In genomic region chr11:119785661-119786384, GRCm38 (mm10) we compare ENCODE assay signal across 20 mouse cellular contexts.
DNase-seq lines count a peak whose midpoint lies in the region; ATAC-seq and TF ChIP-seq lines count a peak whose summit lies in the region.
"Had no signal": no experiment of that assay in that cellular context is flagged by ENCODE, and none has a peak within 500 bp of the region (broad histone marks: within the 10 kb centered on the region; RNA-seq: fewer than 3 reads in every experiment).

No protein-coding gene starts in this region.

- no peak overlapping the region for H3K4me3 ChIP-seq in heart, embryonic 15.5 days
- H3K4me3 ChIP-seq in limb, embryonic 15.5 days: no peak overlapping the region
- H3K4me3 ChIP-seq in limb, embryonic 10.5 days: no peak overlapping the region
- H3K4me3 ChIP-seq in stomach, embryonic 16.5 days (replicated peaks; ENCODE audit: low read length): no peak overlapping the region
- H3K4me3 ChIP-seq in stomach, postnatal 0 days (ENCODE audit: low read depth, low read length): no peak overlapping the region
- H3K4me3 ChIP-seq in thymus, adult 2 months (ENCODE audit: control insufficient read depth, insufficient read depth, low read length): no peak overlapping the region
- H3K4me3 ChIP-seq: liver, embryonic 13.5 days; stomach, embryonic 15.5 days had no signal

- no peak for ATAC-seq in heart, embryonic 15.5 days (replicated peaks; ENCODE audit: insufficient number of reproducible peaks, insufficient read depth, low FRiP score, low read depth)
- no peak for ATAC-seq in limb, embryonic 15.5 days (ENCODE audit: insufficient number of reproducible peaks, low FRiP score, low TSS enrichment, low read depth)
- ATAC-seq in stomach, embryonic 16.5 days (ENCODE audit: insufficient read depth, low FRiP score): no peak
- ATAC-seq in stomach, postnatal 0 days (ENCODE audit: low FRiP score, low TSS enrichment): no peak
- ATAC-seq: forebrain, embryonic 16.5 days; inflammation-experienced regulatory T-cells, adult 6 months had no signal

- DNase-seq in heart, postnatal 4 days: no peak
- no peak for DNase-seq in limb, embryonic 10.5 days (ENCODE audit: low spot score)
- DNase-seq in stomach, postnatal 0 days (ENCODE audit: low spot score): no peak
- DNase-seq in spleen, postnatal 14 days (ENCODE audit: low spot score in 2 of 2): no peak
- no peak for DNase-seq in thymus, adult 2 months
- DNase-seq: cerebellum, adult 11 months; cerebellum, postnatal 14 days; kidney, adult 2 months; kidney, postnatal 10 days; liver, embryonic 13.5 days; right cerebral cortex, postnatal 14 days; spleen, adult 18-20 months had no signal

- H3K9me3 ChIP-seq in heart, embryonic 15.5 days (replicated peaks): no peaks in the 10 kb centered on the region
- no peaks in the 10 kb centered on the region for H3K9me3 ChIP-seq in limb, embryonic 15.5 days
- H3K9me3 ChIP-seq in limb, embryonic 10.5 days (replicated peaks): no peaks in the 10 kb centered on the region
- no peaks in the 10 kb centered on the region for H3K9me3 ChIP-seq in stomach, embryonic 16.5 days (replicated peaks; ENCODE audit: control insufficient read depth, low read length)
- H3K9me3 ChIP-seq in stomach, postnatal 0 days (ENCODE audit: control insufficient read depth, low read length): no peaks in the 10 kb centered on the region
- H3K9me3 ChIP-seq: liver, embryonic 13.5 days; stomach, embryonic 15.5 days had no signal

- H3K4me2 ChIP-seq in heart, embryonic 15.5 days: no peak overlapping the region
- no peak overlapping the region for H3K4me2 ChIP-seq in limb, embryonic 15.5 days
- H3K4me2 ChIP-seq in stomach, embryonic 16.5 days (ENCODE audit: low read depth, low read length): no peak overlapping the region
- H3K4me2 ChIP-seq in stomach, postnatal 0 days (replicated peaks; ENCODE audit: low read depth): no peak overlapping the region
- H3K4me2 ChIP-seq: heart, embryonic 11.5 days; liver, embryonic 13.5 days; stomach, embryonic 15.5 days had no signal

- H3K36me3 ChIP-seq in heart, embryonic 15.5 days: no peaks in the 10 kb centered on the region
- H3K36me3 ChIP-seq in limb, embryonic 15.5 days: peaks cover 24% of the 10 kb centered on the region
- H3K36me3 ChIP-seq in limb, embryonic 10.5 days: peaks cover 39% of the 10 kb centered on the region
- H3K36me3 ChIP-seq in stomach, embryonic 16.5 days (ENCODE audit: control insufficient read depth, insufficient read depth, low read length): no peaks in the 10 kb centered on the region
- H3K36me3 ChIP-seq in stomach, postnatal 0 days (ENCODE audit: control insufficient read depth, insufficient read depth, low read length): peaks cover 2% of the 10 kb centered on the region; the same call in 1 of the 2 replicates
- no peaks in the 10 kb centered on the region for H3K36me3 ChIP-seq in thymus, adult 2 months (ENCODE audit: control insufficient read depth, insufficient read depth, low read length)
- H3K36me3 ChIP-seq: stomach, embryonic 15.5 days had no signal

- H3K27ac ChIP-seq in heart, embryonic 15.5 days: peak overlapping the region; percentile 63; the same call in 1 of the 2 replicates
- H3K27ac ChIP-seq in limb, embryonic 15.5 days: 0 out of 2 replicates have a peak overlapping the region, but pooled peaks have one; percentile 18
- H3K27ac ChIP-seq in limb, embryonic 10.5 days: no peak overlapping the region
- peak overlapping the region; percentile 9 for H3K27ac ChIP-seq in stomach, embryonic 16.5 days (ENCODE audit: low read length)
- H3K27ac ChIP-seq in stomach, postnatal 0 days (replicated peaks): no peak overlapping the region
- H3K27ac ChIP-seq in thymus, adult 2 months (ENCODE audit: control insufficient read depth, insufficient read depth, low read length): no peak overlapping the region
- H3K27ac ChIP-seq: liver, embryonic 13.5 days; stomach, embryonic 15.5 days had no signal

- no peak for TF ChIP-seq POLR2A in thymus, adult 2 months (IDR thresholded peaks at IDR 0.05; ENCODE audit: control insufficient read depth, extremely low read depth, insufficient read depth, low read length, poor library complexity)

- no peak overlapping the region for H3K9ac ChIP-seq in heart, embryonic 15.5 days
- H3K9ac ChIP-seq in limb, embryonic 15.5 days: no peak overlapping the region
- H3K9ac ChIP-seq in stomach, embryonic 16.5 days (ENCODE audit: low read length): no peak overlapping the region
- H3K9ac ChIP-seq in stomach, postnatal 0 days (ENCODE audit: low read length): no peak overlapping the region
- H3K9ac ChIP-seq: liver, embryonic 13.5 days; stomach, embryonic 15.5 days had no signal

- no peaks in the 10 kb centered on the region for H3K27me3 ChIP-seq in heart, embryonic 15.5 days
- no peaks in the 10 kb centered on the region for H3K27me3 ChIP-seq in limb, embryonic 15.5 days
- H3K27me3 ChIP-seq in limb, embryonic 10.5 days (ENCODE audit: low read depth, poor library complexity, severe bottlenecking): no peaks in the 10 kb centered on the region
- no peaks in the 10 kb centered on the region for H3K27me3 ChIP-seq in stomach, embryonic 16.5 days (ENCODE audit: control insufficient read depth, insufficient read depth, low read length)
- no peaks in the 10 kb centered on the region for H3K27me3 ChIP-seq in stomach, postnatal 0 days (ENCODE audit: control insufficient read depth, insufficient read depth, low read length)
- no peaks in the 10 kb centered on the region for H3K27me3 ChIP-seq in thymus, adult 2 months (ENCODE audit: control insufficient read depth, insufficient read depth, low read length)
- H3K27me3 ChIP-seq: CH12.LX; liver, embryonic 13.5 days; stomach, embryonic 15.5 days had no signal

- TF ChIP-seq CTCF in stomach, postnatal 0 days (IDR thresholded peaks at IDR 0.05; ENCODE audit: low read depth): no peak
- TF ChIP-seq CTCF in thymus, adult 2 months (IDR thresholded peaks at IDR 0.05; ENCODE audit: borderline replicate concordance, control insufficient read depth, extremely low read depth, insufficient read depth, low read length, poor library complexity): no peak

- H3K4me1 ChIP-seq in heart, embryonic 15.5 days (replicated peaks): peaks cover 21% of the 10 kb centered on the region
- H3K4me1 ChIP-seq in limb, embryonic 15.5 days: no peaks in the 10 kb centered on the region
- 0 out of 2 replicates have a peak, but pooled peaks cover 6% of the 10 kb centered on the region for H3K4me1 ChIP-seq in limb, embryonic 10.5 days
- H3K4me1 ChIP-seq in stomach, embryonic 16.5 days (ENCODE audit: control insufficient read depth, insufficient read depth, low read length): peaks cover 12% of the 10 kb centered on the region
- H3K4me1 ChIP-seq in stomach, postnatal 0 days (replicated peaks; ENCODE audit: control insufficient read depth, insufficient read depth): no peaks in the 10 kb centered on the region
- peaks cover 5% of the 10 kb centered on the region; the same call in 1 of the 2 replicates for H3K4me1 ChIP-seq in thymus, adult 2 months (replicated peaks; ENCODE audit: control insufficient read depth, insufficient read depth, low read length)
- H3K4me1 ChIP-seq: liver, embryonic 13.5 days; stomach, embryonic 15.5 days had no signal

- WGBS in heart, embryonic 15.5 days: 83% methylated on average over 7 of the region's 7 CpGs
- WGBS in limb, embryonic 15.5 days: 87% methylated on average over 7 of the region's 7 CpGs
- WGBS in limb, embryonic 10.5 days: 90% methylated on average over 7 of the region's 7 CpGs
- WGBS in stomach, embryonic 16.5 days: 81% methylated on average over 7 of the region's 7 CpGs
- 71% methylated on average over 7 of the region's 7 CpGs for WGBS in stomach, postnatal 0 days
- WGBS in thymus, adult 2 months: 90% methylated on average over 7 of the region's 7 CpGs

- TF ChIP-seq EP300 in stomach, postnatal 0 days (optimal IDR thresholded peaks at IDR 0.05): no peak

Comparison
In these comparisons a context has a peak if more than half of its experiments do, and no peak if none do; other contexts are left out.
1. H3K27ac ChIP-seq: peak in heart, embryonic 15.5 days (single experiment), limb, embryonic 15.5 days (single experiment) and stomach, embryonic 16.5 days (single experiment); none in limb, embryonic 10.5 days (single experiment), stomach, postnatal 0 days (single experiment) and thymus, adult 2 months (single experiment).